Mouse (Mus musculus): ENCODE data around the gene Ces2b. TPM values are rescaled to one million over a fixed set of nuclear protein-coding genes. Genes with fewer than 3 reads are reported as not detected.

Ces2b gene
- not detected for polyA plus RNA-seq (2017; shearing (Covaris generic))

DNA sequence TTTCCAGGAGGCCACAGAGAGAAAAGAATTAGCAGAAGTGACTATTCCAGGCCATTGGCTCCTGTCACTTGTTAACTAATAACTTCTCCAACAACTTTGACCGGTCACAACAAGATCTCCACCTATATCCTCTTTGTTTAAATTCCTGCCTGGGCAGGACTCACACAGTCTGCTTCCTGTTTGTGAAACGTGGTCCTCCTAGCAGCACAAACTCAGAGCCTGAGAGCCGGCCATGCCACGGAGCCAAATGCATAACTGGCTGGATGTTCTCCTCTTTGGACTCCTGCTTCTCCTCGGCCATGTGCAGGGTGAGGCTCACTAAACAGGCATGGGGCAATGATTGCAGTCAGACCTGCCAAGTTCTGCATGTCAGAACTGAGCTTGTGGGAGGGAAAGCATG is at the start of gene Ces2b:
Gene Ces2b (plus strand): TSS at position 133 of the 400 bp plus-strand sequence.

DNA sequence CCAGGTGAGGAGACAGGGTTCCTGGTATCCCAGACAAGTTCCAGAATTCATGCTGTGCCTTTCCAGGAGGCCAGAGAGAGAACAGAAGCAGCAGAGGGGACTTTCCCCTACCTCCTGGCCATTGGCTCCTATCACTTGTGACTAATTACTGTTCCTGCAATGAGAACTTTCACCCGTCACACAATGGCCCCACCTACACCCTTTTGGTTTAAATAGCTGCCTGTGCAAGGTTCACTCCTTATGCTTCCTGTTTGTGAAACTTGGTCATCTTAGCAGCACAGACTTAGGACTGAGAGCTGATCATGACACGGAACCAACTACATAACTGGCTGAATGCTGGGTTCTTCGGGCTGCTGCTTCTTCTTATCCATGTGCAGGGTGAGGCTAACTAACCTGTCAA is 15.5 kb downstream of the Ces2b start, which contains the start of gene Ces2c:
Gene Ces2c (plus strand): TSS at position 238 of the 400 bp plus-strand sequence.

Other genes starting within 250 kb of the Ces2b start
- gene Pdp2, start 240.1 kb upstream of the Ces2b start, polyA plus RNA-seq (2017; shearing (Covaris generic)) = 5.7 TPM
- gene Cdh16, start 207.2 kb upstream of the Ces2b start, polyA plus RNA-seq (2017; shearing (Covaris generic)) = not detected
- gene Rrad, start 200.2 kb upstream of the Ces2b start, polyA plus RNA-seq (2017; shearing (Covaris generic)) = 59.8 TPM
- 114 TPM for gene Ciao2b, start 189.6 kb upstream of the Ces2b start, polyA plus RNA-seq (2017; shearing (Covaris generic))
- 0.12 TPM for gene Ces2a, start 97.6 kb upstream of the Ces2b start, polyA plus RNA-seq (2017; shearing (Covaris generic))
- gene Ces2c, start 15.5 kb downstream of the Ces2b start, polyA plus RNA-seq (2017; shearing (Covaris generic)) = 6.8 TPM
- not detected for gene Ces2e, start 94.7 kb downstream of the Ces2b start, polyA plus RNA-seq (2017; shearing (Covaris generic))
- not detected for gene Ces2f, start 115.8 kb downstream of the Ces2b start, polyA plus RNA-seq (2017; shearing (Covaris generic))
- gene Ces2g, start 130.1 kb downstream of the Ces2b start, polyA plus RNA-seq (2017; shearing (Covaris generic)) = not detected
- gene Ces2h, start 169.3 kb downstream of the Ces2b start, polyA plus RNA-seq (2017; shearing (Covaris generic)) = not detected
- gene Ces3a, start 217.0 kb downstream of the Ces2b start, polyA plus RNA-seq (2017; shearing (Covaris generic)) = not detected

Measured in CD4-positive, CD25-positive, alpha-beta regulatory T cell (primary cell).